Mouse (Mus musculus): Measurements from ENCODE around the gene March10.

The March10 gene

DNA sequence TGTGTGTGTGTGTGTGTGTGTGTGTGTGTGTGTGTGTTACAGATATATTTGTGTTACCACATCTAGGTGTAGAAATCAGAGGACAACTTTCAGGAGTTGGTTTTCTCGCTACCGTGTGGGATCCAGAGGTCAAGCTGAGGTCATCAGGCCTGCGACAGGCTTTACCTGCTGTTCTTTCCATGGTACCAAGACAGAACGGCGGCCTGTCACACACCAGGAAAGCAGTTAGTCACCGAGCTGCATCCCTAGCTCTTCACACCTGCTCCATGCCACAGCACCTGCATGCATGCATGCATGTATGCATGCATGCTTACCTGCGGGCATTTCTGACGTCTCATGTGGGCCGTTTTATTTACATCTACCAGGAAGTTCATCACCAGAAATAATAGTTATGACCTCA lies 9.0 kb upstream of the March10 start:
- DNase-seq, result no peak

DNA sequence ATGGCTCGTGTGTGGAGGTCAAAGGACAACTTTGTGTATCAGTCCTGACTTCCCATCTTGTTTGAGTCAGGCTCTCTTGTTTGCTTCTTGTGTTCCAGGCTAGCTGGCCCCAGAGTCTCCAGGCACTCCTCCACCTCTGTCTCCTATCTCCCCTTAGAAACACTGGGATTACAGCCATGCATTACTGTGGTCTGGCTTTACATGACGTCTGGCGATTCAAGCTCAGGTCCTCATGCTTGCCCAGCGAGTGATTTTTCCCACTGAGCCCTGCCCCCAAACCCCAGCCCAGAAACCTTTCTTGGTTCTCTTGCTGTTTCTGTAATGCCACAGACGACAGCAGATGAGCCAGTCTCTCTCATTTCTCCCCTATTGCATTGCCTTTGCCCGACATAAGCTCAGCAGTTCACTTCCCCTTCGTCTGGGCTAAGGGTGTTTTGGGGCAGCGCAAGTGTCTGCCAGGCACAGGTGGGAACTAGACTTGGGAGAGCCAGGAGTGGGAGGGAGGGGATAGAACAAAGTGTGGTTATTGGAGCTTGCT lies 8.0 kb upstream of the March10 start:
- DNase-seq, result no peak

DNA sequence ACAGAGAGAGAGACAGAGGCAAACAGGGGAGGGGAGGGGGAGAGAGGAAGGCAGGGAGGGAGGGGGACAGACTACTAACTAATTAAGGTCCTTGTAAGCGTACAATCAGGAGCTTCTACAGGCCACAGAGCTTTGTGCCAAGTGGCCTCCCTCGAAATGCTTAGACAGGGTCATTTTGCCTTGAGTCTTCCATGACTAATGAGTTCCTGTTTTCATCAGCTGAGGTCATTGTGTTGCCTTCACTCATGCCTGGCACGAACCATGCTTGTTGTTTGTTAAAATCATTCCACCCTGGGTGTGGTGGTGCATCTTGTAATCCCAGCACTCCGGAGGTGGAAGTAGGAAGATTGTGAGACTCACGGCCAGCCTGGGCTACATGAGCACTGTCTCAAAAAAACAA lies 3.4 kb upstream of the March10 start:
- no peak for DNase-seq

DNA sequence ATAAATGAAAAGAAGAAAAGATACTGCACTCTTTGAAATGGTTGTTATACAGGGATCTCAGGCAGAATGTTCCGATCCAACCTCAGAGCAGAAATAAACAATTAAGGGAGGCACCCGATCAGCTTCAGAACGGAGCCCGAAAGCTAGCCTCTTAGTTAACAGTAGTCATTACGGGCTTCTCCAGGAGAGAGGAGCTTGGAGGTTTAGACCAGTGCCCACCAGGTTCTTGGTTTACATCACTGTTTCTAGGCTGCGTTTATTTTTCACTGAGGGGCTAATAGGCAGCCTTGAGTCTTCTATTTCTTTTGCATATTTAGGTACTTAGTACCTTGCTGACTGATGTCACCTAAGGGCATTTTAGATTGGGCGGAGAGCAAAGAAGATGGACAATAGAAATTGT lies 506 bp upstream of the March10 start:
- no peak for DNase-seq

DNA sequence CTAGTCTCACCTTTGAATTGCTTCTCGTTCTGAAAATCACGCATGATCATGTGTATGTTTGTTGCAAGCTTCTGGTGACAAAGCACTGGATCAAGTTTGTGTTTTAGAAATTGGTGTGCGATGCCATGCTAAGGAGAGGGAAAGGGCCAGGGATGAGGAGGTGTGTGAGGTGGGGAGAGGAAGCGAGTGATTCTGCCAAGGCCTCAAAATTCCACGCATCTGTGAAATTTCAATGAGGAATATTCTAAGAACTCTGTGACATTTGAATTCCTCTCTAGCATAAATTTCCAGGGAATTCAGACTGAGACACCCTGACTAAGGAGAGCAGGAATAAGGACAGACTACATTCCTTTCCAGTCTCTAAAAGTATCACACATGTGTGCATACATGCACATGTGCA lies 1.4 kb downstream of the March10 start:
- DNase-seq, result no peak

DNA sequence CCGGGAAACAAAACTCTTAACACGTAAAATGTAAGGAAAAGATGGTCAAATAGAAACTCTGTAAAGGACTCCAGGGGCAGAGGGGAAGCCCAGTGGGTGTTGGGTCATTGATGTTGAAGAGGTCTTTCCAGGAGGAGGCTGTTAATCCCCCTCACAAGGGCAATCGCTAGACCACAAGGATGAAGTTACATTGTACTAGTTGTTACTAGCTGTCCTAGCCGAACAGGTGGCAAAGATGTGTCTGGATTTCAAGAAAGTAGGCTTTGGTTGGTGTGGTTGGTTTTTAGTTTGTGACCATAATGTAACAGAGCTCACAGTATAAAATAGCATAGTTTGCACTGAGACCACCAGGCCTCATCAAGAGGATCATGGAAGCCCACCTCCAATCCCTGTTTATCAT lies 3.5 kb downstream of the March10 start:
- DNase-seq, result no peak

DNA sequence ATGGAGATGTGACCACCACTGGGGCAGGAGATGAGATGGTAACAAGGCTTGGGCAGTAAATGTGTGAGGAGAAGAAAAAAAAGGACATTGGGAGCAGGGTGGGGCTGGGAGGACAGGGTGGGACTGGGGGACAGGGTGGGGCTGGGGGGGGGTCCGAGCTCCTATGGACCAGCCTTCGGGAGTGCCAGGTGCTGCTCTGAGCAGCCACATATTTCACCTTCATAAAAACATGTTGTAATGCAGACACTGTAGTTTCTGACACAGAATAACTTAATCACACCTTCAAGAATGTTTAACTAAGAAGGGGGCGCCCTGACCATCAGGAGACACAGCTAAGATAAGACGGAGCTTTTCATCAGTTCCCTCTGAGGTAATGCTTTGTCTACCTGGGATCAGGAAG lies 4.0 kb downstream of the March10 start:
- DNase-seq, result no peak

DNA sequence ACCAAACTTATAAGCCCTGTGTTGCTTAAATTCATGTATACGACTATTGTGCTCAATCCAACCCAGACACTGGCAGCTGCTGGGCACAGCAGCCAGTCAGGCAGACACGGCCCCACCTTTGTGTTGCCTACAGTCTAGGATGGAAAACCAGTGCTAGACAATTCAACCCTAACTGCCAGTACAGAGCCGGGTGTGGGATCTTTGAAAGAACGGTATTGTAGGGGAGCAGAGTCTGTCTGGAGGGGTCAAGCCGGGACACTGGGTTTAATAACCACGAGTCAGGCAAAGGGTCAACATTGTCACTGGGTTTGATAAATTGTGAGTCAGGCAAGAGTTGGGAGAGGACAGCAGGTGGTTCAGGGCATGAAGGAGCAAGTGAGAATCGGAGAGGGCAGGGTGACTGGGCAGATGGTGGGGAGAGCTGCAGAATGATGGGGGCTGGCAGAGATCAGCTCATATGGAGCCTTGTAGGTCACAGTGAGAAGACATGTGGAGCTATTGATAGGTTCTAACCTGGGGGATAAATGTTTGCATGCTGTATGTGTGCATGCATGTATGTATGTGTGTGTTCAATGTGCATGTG lies 4.9 kb downstream of the March10 start:
- no peak for DNase-seq

DNA sequence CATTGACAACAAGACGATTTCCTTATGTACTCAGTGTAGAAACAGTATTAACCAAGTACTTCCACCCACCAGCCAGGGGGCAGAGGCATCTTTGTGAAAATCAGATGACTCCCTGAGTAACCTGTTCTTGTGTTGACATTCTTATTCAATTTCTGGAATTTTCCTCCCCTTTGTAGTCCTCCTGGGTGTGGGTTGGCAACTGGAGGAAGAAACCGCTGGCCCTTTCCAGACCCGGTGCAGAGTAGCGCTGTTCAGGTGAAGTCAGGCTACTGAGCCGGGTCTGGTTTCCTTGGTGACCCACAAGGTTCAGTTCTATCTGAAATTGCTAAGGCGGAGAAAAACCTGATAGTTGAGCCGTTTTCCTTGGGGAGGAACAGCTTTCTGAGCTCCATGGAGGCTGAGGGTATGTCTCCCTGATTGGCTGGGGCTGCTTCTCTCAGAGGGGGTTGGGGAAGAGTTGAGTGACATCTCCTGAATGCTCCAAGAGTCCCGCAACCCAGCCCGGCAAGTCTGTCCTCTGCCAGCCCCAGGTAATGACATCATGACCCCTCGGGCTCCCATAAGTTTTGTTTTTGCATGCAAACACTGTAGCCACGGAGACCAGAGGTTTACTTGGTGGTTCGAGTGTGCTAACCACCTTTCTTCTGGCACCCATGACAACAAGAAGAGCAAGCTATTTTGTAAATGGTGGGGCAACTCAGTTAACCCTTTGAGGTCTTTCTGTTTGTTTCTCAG lies 6.8 kb downstream of the March10 start:
- no peak for DNase-seq

DNA sequence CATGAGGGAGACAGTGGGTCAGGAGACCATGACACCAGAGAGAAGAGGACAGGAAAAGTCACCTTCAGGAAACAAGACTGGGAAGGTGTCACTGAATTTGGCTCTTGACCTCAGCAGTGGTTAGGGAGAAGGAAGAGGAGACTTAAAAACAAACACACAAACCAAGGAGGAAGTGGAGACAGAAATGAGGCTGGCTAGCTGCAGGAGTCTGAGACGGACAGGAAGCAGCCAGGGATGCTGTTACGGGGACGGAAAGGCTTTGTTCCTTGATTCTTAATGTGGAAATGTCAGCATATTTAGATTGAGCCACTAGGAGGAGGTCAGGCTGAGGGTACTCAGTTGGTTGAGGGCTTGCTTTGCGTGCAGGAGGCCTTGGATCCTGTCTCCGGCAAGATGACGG lies 8.9 kb downstream of the March10 start:
- no peak for DNase-seq

DNA sequence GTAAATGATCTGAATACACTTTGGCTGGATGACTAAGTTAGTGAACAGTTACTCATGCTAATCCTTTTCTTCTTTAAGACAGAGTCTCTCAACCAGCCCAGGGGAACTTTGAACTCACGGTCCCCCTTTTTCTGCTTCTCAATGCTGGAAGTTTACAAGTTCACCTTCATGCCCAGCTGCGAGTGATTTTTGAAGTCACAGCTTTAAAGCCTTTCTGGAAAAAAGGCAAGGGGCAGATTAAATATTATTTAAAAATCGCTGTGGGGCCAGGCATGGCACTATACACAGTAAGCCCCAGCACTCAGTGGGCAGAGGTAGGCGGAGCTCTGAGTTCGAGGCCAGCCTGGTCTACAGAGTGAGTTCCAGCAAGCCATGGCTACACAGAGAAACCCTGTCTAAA lies 10.3 kb downstream of the March10 start:
- DNase-seq, result no peak

DNA sequence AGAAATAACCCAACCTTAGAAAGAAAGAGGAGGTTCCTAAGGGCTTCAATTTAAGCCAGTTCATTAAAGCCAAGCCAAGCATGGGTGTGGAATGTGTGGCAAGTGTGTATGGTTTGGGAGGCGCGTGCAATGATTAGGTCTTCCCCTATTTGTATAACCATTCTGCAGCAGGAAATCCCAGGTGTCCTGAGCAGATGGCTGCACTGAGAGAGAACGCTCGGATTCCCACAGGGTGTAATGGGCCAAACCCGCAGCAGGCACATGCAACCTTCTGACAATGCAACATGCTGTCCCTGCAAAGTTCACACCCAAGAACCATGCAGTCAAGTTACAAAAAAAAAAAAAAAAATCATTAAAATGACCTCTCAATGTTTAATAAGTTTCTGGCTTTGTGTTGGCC lies 10.8 kb downstream of the March10 start:
- DNase-seq, result no peak

DNA sequence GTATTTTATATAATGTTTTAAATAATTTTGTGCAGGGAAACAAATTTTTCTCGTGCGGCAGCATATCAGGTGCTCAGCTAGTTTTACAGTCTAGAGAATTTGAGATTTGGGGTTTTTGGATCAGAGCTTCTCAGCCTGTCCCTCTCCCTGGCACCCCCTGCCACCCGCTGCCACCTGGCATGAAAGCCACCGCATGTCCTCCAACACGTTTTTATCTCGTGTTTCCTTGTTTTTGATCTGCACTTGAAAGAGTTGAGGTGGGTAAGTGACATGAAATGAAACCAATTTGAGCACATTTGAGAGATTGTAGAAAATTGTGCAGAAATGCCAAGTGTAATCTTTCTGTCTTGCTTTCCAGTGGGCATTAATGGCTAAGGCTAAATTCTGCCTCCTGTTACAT lies 11.6 kb downstream of the March10 start:
- DNase-seq, result peak; percentile 34 to 59

DNA sequence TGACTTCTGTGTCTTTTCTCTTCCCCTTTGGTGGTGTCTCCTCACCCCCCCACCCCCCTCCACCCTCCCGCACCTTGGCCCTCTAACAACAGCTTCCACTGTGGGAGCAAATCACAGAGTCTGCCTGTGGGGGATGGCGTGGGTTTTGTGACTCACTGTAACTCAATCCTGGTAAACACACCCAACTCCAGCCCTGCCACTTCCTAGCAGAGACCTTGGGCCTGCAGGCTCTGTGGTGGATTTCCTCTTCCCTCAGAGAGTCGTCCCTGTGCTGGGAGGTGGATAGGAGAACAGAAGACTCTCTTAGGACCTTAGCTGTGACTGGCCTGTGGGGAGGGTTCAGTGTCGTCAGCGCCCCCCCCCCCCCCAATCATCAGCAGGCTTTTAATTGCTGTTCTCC lies 13.0 kb downstream of the March10 start:
- DNase-seq, result no peak

DNA sequence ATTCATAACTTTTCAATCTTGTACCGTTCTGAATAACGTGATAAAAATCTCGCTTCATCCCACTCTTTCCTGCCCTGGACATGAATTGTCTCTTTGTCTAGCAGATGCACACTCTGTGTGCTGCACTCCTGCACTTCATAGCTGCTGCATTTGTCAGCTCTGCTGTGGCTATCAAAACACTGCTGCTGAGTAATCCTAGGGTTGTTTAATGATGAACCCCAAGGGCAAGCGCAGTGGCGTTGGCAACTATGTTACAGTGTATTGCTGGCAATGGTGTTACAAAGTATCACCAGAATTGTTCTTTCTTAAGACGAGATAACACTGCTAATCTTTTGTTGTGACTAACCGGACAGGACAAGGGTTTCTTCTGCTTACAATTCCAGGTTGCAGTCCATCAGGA lies 16.7 kb downstream of the March10 start:
- no peak for DNase-seq

DNA sequence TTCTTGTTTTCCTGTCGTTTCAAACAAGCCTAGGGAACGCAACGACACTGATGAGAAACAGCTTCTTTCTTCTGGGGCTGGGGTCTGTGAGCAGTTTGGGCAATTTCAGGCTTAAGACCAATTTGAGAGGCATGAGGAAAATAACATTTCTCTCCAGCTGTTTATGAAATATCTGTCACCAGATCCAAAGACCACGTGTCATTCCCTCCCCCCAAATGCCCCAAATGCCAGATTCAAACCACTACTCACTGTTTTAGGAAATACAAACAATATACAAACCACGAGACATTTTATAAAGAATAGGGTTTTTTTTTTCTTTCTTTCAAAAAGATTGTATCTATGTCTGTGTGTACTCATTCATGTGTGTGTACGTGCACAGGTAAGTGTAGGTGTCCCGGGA lies 17.6 kb downstream of the March10 start:
- DNase-seq, result no peak

DNA sequence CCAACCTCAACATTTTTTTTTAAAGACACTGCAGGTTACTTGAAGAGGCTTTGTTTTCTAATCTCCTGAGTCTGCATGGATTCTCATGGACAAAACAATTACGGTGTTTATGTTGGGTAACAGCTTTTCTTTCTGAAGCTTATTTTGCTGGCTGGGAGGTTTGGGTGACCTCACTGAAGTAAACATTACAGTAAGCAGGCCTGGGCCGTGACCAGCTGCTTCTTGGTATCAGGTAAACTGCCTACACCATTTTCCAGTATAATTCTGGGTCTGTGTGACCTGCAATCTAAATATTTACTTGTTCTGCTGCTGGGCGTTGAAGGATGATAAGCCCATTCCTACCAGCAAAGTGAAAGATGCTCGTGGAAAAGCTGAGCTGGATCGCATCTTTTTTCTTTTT lies 30.1 kb downstream of the March10 start:
- no peak for DNase-seq

DNA sequence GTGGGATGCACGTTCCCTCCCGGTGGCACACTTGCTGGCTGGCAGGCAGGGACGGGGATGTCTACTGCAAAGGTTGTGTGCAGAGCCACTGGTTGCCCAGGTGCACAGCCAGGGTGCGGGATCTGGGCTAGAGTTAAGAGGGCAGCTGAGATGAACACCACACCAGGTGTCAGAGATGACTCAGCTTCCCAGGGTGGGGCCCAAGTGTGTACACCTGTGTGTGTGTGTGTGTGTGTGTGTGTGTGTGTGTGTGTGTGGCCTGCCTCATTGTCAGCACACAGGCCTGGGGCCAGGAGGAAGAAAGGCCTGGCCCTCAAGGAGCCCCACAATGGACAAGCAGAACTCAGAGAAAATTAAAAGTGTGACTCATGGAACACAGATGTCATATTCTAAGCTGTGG lies 31.9 kb downstream of the March10 start:
- DNase-seq, result no peak

DNA sequence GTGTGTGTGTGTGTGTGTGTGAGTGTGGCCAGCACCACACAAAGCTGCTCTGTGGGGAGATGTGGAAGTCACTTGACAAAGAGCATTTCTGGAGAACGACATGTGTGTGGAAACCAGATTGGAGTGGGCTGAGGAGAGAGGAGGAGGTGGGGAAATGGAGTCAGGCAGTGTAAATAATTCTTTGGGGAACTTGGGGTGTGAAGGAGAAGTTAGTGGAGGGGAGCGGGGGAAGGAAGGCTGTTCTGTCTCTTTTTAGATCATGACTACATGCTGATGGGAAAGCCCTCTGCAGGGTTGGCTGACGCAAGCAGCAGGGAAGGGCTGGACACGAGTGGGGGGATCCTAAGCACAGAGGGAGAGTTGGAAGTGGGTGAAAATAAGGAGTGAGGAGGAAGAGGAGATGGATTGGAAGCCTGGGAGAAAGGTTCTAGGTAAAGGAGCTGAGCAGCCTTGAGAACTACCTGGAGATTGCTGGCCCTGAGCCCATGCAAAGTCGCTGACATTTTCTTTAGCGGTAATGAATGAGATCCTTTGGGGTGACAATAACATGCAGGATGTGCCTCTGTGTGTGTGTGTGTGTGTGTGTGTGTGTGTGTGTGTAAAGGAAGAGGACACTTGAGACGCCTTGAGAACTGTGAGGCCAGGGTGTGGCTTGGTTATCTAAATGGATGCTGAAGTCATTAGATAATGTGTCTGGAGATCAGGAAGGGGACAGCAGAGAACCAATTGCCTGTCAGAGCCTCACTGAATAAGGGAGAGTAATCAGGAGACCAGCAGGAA lies 35.7 kb downstream of the March10 start:
- no peak for DNase-seq

DNA sequence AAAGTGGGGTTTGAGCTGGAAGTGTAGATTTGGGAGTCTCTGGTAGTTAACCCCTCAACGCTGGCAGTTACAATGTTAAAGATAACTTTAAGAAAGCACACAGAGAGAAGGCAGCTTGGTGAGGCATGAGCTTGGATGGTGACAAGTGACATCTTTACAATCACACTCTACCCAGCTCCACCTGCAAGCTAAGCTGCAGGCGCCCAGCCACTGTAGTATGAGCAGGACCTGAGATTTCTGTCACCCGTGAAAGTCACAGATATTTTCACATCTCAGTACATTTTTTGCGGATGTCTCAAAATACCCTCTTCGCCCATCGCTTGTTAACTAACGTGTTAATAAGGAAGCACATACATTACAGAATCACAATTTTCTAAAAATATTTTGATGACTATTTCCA lies 36.6 kb downstream of the March10 start:
- no peak for DNase-seq

DNA sequence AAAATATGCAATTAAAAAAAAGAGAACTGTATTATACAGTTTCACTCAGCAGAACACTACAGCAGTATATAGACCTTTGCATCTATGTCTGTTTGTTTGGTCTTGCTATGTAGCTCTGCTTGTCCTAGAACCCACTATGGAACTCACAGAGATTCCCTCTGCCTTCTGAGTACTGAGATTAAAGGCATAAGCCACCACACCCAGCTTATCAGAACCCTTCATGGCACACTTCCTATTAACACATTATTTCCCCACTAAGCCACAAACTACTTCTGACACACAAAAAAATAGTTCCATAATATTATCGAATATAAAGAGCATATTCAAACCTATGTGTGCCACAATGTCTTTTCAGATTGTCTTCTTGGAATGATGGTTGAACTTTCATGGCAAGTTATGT lies 42.5 kb downstream of the March10 start:
- no peak for DNase-seq

DNA sequence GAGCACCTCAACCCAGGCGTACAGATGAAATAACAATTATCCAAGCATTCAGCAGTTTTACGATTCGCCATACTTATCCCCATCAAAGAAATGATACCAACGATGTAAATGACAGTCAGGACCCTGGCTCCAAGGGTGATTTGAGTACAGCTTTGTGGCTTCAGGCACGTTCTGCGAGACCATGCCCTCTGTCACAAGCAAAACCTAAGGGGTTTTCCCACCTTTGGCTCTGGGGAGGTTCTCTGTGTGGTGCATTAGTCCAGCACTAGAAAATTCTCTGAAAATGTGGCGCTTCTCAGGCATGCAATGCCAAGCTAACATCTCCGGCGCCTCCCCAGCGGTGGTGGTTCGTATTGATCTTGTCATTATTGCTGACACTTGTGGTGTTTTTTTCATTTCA lies 47.1 kb downstream of the March10 start:
- no peak for DNase-seq

DNA sequence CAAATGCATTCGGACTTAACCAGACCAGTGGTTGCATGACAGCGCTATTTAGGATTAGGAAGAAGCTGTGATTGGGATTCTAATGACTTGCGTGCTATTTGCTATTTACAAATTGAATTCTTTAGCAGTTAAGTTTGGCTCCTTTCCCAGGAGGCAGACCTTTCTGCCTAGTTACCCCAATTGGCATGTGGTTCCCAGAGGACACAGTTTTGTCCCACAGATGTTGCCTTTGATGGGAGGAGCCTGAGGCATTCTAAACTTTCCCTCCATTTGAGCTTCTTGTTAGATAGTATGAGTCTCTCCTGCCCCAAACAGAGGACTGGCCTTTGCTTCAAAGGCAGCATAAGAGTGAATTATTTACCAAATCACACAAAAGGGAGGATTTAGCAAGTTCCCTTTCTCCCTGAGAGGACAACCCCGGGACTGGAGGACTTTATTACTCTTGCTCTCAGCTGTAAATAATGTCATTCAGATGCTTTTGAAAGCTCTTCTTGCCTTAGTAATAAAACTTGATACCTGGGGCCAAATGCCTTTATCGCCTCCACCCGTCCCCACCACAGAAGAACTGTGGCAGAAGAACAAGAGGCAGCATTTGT lies 48.6 kb downstream of the March10 start:
- no peak for DNase-seq

DNA sequence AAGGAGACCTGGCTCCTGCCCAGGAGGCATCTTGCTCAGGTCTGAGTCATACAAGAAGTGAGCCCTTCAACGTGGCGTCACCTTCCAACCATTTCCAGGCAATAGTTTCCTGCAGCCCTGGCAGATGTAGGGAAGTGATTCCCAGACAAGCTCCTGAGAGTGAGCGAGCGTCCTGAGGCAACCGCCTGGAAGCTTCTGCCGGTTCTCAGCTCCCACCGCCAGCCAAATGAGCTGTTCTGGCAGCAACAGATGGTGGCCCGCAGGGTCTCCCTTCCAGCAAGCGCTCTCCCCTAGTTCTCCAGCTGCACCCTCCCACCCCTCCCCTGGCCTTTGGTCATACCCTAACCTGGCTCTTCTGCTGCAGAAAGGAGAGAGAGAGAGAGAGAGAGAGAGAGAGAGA lies 54.2 kb downstream of the March10 start:
- no peak for DNase-seq

Measured in thymus, adult 18-20 months (tissue).